Mouse (Mus musculus) ES-E14 (cell line): ENCODE measurements at regions not wholly inside any gene's neighbourhood (a gene's known extent, or its start where the extent isn't known, plus 50 kb on each side); places are given as distances from the start of the nearest gene placed in this dataset.

Source experiments
- DNase-seq: peaks from one replicate; pipeline ENCODE4 v3.0.0-alpha.2; 2013; ENCODE audit warnings: low read depth, low spot score
- H3K27ac ChIP-seq: 2 replicates; pipeline ENCODE4 v1.5.1; 2012; ENCODE audit warnings: low read depth, mild to moderate bottlenecking, low read length, moderate library complexity, mixed read lengths; ENCODE audit not compliant: poor library complexity, insufficient read depth, severe bottlenecking
- H3K36me3 ChIP-seq: 2 replicates; pipeline ENCODE4 v1.6.1; 2012; ENCODE audit warnings: mild to moderate bottlenecking, low read length, moderate library complexity, mixed read lengths; ENCODE audit not compliant: control insufficient read depth, poor library complexity, insufficient read depth, severe bottlenecking
- H3K4me1 ChIP-seq, 2 experiments: fragments of 150-350 bp in 1 of 2; sonication (generic) in 1 of 2; 2 replicates each; pipeline ENCODE4 v1.6.1; 2012; ENCODE audit warnings: low read length in 2 of 2, mild to moderate bottlenecking in 1 of 2, mixed read lengths in 1 of 2; ENCODE audit not compliant: control insufficient read depth in 2 of 2, insufficient read depth in 2 of 2, poor library complexity in 1 of 2
- H3K4me3 ChIP-seq, 2 experiments: fragments of 150-350 bp in 1 of 2; sonication (generic) in 1 of 2; 2 replicates each; pipeline ENCODE4 v1.5.1; 2012; ENCODE audit warnings: low read length in 2 of 2, low read depth in 1 of 2, mild to moderate bottlenecking in 1 of 2, mixed read lengths in 1 of 2; ENCODE audit not compliant: insufficient read depth in 1 of 2, poor library complexity in 1 of 2, severe bottlenecking in 1 of 2
- H3K9ac ChIP-seq: 2 replicates; pipeline ENCODE4 v1.6.1; 2012; ENCODE audit warnings: low read depth, mild to moderate bottlenecking, low read length, mixed read lengths; ENCODE audit not compliant: poor library complexity, insufficient read depth, severe bottlenecking
- H3K9me3 ChIP-seq: fragments of 150-350 bp; sonication (generic); 2 replicates; pipeline ENCODE4 v1.6.1; 2012; ENCODE audit warnings: low read depth, mild to moderate bottlenecking, low read length; ENCODE audit not compliant: control insufficient read depth, insufficient read depth
- CHD2 ChIP-seq: IDR thresholded peaks from 2 replicates; pipeline ENCODE4 v1.6.1; 2014; ENCODE audit warnings: mild to moderate bottlenecking, low read depth, low read length, inconsistent platforms
- HCFC1 ChIP-seq: IDR thresholded peaks from 2 replicates; pipeline ENCODE4 v1.6.1; 2012; ENCODE audit warnings: low read length, inconsistent platforms, borderline replicate concordance; ENCODE audit not compliant: insufficient read depth
- MAFK ChIP-seq: IDR thresholded peaks from 2 replicates; pipeline ENCODE4 v1.6.1; 2014; ENCODE audit warnings: mild to moderate bottlenecking, low read depth, low read length, inconsistent platforms; ENCODE audit not compliant: insufficient read depth
- ZC3H11A ChIP-seq: IDR thresholded peaks from 2 replicates; pipeline ENCODE4 v1.6.1; 2012; ENCODE audit warnings: low read depth, mild to moderate bottlenecking, inconsistent platforms, low read length, borderline replicate concordance
- ZNF384 ChIP-seq: IDR thresholded peaks from 2 replicates; pipeline ENCODE4 v1.6.1; 2012; ENCODE audit warnings: low read depth, low read length, inconsistent platforms
- in situ Hi-C, 2 experiments: fragments of 600-800 bp; cut with MboI; formaldehyde crosslinking; loops; one replicate each; pipeline ENCODE4 v1.15.1; 2025; ENCODE audit warnings: low sequenced_read_pairs in 2 of 2, inconsistent platforms in 1 of 2; ENCODE audit not compliant: unreplicated experiment in 2 of 2

- H3K4me3 ChIP-seq = no peak overlapping the region
- DNase-seq = no peak
- no peaks in the 10 kb centered on the region for H3K36me3 ChIP-seq
- in situ Hi-C loops = no loop called here
- H3K9me3 ChIP-seq = no peaks in the 10 kb centered on the region
- no peak for TF ChIP-seq HCFC1
- no peak overlapping the region for H3K9ac ChIP-seq
- H3K27ac ChIP-seq = no peak overlapping the region
- no peaks in the 10 kb centered on the region for H3K4me1 ChIP-seq
These were observed 150.8 kb upstream of the Nr3c2 start for GRCm38 (mm10) chr8:76748471-76748870.

GRCm38 (mm10) chr8:76750286-76750685 lies 149.0 kb upstream of the Nr3c2 start:
- no peak overlapping the region for H3K27ac ChIP-seq
- H3K9me3 ChIP-seq = no peaks in the 10 kb centered on the region
- no peaks in the 10 kb centered on the region for H3K36me3 ChIP-seq
- no peaks in the 10 kb centered on the region for H3K4me1 ChIP-seq
- no peak for TF ChIP-seq CHD2
- DNase-seq = no peak
- H3K9ac ChIP-seq = no peak overlapping the region
- in situ Hi-C loops = no loop called here
- H3K4me3 ChIP-seq = no peak overlapping the region

- no peaks in the 10 kb centered on the region for H3K36me3 ChIP-seq
- DNase-seq = no peak
- H3K4me1 ChIP-seq = no peaks in the 10 kb centered on the region
- in situ Hi-C loops = no loop called here
- no peak overlapping the region for H3K27ac ChIP-seq
- no peak overlapping the region for H3K9ac ChIP-seq
- TF ChIP-seq MAFK (no peak), CHD2 (no peak), ZC3H11A (no peak)
- no peaks in the 10 kb centered on the region for H3K9me3 ChIP-seq
- no peak overlapping the region for H3K4me3 ChIP-seq
These were observed 145.1 kb upstream of the Nr3c2 start for GRCm38 (mm10) chr8:76754166-76754565.

GRCm38 (mm10) chr8:76764201-76764600 lies 135.0 kb upstream of the Nr3c2 start:
- Histone ChIP-seq H3K9me3 (no peaks in the 10 kb centered on the region), H3K36me3 (no peaks in the 10 kb centered on the region)

GRCm38 (mm10) chr8:76768302-76768701 lies 130.9 kb upstream of the Nr3c2 start:
- in situ Hi-C loops = no loop called here
- DNase-seq = no peak
- Histone ChIP-seq H3K4me1 (no peaks in the 10 kb centered on the region), H3K4me3 (no peak overlapping the region), H3K27ac (no peak overlapping the region), H3K9ac (no peak overlapping the region), H3K36me3 (no peaks in the 10 kb centered on the region), H3K9me3 (no peaks in the 10 kb centered on the region)
- no peak for TF ChIP-seq ZC3H11A
- TF ChIP-seq ZNF384 = no peak
- TF ChIP-seq CHD2 = no peak
- TF ChIP-seq HCFC1 = no peak
- TF ChIP-seq MAFK = no peak

More at GRCm38 (mm10) chr8:76764201-76764600, 135.0 kb upstream of the Nr3c2 start:
- no peak overlapping the region for H3K4me3 ChIP-seq
- no peak overlapping the region for H3K27ac ChIP-seq
- no peak overlapping the region for H3K9ac ChIP-seq
- TF ChIP-seq ZC3H11A (no peak), CHD2 (no peak), ZNF384 (no peak), HCFC1 (no peak), MAFK (no peak)
- no peaks in the 10 kb centered on the region for H3K4me1 ChIP-seq
- DNase-seq = no peak
- in situ Hi-C loops = no loop called here
